Mouse (Mus musculus) cerebellum, adult 18-20 months (tissue): ENCODE results near the gene Gm17577.
"Not testable (repeated sequence)": the region's sequence is repeated elsewhere in the genome, so short reads cannot be mapped to it uniquely, and the experiment has no call there.

Experiments used
- DNase-seq, 2 experiments: peaks; one replicate each; pipeline ENCODE4 v3.0.0; 2021

Gene Gm17577

DNA sequence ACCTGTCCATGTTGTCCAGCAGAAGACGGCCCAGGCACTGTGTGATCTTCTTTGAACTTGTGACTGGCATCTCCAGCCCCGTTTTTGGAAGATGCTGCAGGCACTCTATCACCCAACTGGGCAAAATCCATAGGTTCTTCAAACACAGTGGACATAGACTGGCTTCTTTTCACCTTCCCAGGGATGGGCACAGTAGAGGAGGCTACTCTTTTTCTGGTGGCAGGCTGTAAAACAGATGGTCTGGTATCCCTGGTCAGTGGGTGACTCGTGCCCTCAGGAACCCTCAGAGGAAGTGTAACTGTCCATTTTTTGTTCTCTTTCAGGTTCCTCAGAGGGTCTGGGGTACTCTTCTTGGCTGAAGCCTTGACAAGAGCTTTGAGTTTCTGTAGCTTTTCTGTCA is at the start of gene Gm17577:
Gene Gm17577, minus strand, starts transcription at position 101 of the 400 bp plus-strand sequence.
- DNase-seq: not testable (repeated sequence)

DNA sequence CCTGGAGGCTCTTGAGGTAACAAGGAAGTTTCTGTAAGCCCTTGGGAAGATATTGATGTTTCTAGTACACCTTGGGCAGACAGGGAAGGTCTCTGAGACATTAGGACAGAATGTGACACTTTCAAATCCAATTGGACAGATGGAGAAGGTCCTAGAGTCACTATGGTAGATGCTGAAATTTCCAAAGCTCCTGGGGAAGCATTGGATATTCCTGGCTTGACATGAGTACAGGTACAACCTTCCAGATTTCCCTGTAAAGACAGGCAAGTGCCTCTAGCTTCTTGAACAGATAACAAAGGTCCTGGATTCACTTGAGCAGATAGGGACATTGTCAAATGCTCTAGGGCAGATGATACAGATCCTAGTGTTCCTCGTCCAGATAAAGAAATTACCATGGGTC is 24.3 kb downstream of the Gm17577 start, which contains the start of gene Srsx:
Gene Srsx, minus strand, starts transcription at position 101 of the 400 bp plus-strand sequence.
- DNase-seq: not testable (repeated sequence)
